Mouse (Mus musculus) heart, adult 18-20 months (tissue): Measurements from ENCODE around the gene Usp48. TPM values are rescaled to one million over a fixed set of nuclear protein-coding genes. Genes with fewer than 3 reads are reported as not detected.

Source experiments
- DNase-seq, 2 experiments: peaks; one replicate each; pipeline ENCODE4 v3.0.0; 2021 to 2022; ENCODE audit warnings: mixed read lengths in 1 of 2
- total RNA-seq, 2 experiments: library from RNA; stranded (reverse); gene quantifications; 2 replicates each; pipeline ENCODE4 v1.2.3; 2021

Usp48 gene
- total RNA-seq, 2 experiments from 2014 or later = 25.4 to 35.2 TPM

DNA sequence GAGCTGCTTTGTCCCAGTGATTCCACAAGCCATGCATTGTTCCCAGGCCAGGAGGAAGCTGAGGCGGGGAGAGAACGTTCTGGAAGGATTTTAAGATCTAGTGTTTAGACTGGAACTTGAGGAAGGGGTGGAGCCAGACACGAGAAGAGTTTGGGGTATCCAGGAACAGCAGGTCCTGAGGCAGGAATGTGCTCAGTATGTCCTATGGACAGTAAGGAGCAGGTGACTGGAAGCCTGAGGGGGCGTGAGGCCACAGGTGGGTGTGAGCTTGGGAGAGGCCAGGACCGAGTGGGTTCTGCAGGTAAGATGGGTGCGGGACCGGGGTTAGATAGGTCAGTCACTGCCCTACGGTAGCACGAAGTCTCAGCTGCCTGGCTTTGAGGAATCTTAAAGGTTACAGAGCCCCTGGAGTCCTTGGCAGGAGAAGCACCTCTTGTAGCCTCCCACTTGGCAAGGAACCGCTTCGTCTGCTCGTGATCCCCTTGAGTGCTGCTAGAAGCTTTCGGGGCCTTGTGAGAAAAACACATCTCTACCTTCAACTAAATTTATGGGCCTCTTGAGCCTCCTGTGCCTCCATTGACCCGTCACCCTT is 93.8 kb downstream of the Usp48 start:
- DNase-seq = no peak

DNA sequence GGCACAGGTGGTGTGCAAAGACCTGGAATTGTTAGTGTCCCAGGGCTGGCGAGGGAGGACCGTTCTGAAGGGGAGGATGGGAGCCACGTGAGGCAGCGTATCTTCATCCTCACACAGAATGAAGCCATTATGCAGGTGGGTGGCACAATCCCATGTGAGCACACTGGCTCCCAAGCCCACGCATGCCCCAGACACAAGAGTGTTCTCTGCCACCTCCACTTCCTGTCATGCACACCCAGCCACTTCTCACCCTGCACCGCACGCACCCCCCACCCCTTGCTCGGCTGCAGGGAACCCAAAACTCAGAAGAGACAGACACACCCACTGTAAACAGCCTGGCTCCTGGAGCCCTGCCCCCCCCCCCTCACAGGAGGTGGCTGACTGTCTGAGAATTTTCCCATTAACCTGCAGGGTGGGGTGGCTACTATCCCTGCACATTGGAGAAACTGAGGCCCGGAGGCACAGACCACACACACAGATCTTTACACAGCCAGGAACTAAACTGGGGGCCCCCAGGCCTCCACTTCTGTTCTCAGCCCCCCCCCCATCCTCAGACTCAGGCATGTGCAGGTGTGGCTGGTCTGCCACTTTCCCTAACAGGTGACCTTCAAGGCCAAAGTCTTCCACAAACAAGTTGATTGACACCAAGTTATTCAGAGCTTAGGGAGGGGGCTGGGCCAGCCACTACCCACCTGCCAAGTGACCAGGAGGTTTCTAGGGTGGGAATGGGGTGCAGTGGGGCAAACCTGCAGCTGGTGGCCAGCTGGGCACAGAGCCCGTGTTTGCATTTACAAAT is 98.8 kb downstream of the Usp48 start:
- DNase-seq = no peak

DNA sequence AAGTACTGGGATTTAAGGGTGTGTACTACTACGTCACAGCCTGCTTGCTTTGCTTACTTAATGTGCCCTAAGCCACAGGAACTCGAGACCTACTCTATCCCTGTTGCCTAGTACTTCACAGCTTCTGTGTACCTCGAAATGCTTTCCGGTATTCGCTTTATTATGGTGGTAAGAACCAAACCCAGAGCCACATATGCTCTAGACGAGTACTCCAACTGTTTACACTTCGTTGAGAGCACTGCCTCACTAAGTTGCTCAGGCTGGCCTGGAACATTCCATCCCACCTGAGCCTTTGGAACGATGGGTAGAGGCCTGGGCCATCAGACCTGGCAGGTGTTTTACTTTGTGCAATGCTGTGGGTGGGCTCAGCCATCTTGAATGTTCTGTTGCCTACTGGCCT is 101.7 kb downstream of the Usp48 start:
- DNase-seq = no peak

DNA sequence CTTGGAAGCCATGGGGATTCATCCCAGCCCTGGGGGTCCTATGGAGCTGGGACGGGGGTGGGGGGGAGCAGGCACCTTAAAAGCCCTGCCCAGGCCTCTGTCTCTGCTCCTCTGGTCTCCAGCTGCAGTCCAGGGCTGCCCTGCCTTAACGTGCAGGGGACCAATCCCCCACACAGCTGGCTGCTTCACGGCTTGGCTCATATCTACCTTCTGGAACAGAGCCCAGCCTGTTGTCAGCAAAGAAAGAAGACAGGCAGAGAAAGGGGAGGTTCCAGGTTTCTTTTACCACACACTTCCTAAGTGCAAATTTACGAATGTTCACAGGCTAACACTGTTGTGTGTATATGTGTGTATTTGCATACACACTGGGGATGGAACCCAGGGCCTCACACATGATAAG is 102.3 kb downstream of the Usp48 start:
- DNase-seq = peak in 1 of 2 experiments; percentile 27

DNA sequence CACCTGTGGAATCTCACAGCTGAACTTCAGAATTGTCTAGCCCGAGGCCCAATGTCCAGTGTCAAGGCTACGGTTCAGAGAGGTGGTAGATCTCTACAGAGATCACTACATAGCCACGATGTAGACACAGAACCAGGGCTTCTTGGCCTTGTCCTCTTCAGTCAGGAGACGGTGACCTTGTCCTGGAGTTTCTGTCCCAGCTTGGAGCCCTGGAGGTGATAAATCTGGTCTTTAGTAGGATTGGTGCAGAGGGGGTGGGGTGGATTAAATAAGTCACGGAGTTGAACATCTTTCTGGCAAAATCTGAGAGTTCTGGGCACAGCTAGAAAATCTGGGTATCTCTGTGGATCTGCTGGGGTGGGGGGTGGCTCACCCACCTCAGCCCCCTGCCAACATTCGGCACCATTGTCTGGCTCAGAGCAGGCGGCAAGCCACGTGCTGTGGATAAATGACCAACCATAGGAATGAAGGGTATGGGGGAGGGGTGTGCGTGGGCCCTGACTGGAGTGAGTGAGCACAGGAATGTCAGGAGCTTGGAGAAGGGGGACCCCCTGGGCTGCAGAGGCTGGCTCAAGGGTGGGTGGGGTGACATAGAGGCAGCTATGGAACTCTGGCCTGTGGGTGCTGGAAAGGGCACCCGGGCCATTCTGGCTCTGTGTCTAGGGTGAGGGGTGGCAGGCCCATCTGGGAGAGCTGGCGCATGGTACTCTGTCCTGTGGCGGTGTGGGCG is 103.8 kb downstream of the Usp48 start:
- no peak for DNase-seq

DNA sequence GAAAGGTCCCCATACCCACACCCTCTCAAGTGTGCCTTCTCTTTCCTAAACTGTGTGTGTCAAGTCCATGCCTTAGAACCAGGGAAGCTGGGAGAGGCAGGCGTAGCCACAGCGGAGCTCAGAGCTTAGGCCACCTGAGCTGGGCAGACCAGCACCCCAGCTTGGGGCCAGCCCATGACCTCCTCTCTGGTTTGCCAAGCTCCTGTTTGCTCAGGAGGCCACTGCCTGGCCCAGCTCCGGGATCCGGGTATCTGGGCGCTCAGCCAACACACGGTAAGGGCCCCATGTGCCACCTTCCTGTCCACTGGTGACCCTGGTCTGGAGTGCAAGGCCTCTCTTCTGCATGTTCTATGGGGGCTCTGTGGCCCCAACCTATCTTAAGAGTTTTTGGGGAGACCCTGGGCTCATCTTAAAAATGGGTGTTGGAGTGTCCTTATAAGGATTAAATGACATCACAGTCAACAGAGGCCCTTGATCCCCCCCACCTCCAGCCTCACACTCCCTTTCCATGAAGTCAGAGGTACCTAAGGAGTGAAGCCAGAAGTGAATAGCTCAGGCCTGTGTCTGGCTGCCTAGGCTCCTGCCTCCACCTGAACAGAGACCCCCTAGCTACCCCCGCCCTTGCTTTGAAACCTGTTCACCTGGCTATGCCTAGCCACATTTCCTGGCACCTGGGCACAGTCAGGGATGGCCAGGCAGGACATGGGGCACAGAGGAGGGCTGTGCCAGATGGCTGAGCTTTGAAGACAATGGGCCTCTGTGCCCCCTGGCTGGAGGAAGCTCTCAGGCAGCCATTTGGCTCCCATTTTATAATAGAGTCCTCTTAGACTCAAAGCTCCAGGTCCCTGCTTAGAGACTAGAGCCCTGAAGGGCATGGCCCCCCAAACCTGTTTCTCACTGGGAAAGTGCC is 104.8 kb downstream of the Usp48 start:
- DNase-seq = no peak

DNA sequence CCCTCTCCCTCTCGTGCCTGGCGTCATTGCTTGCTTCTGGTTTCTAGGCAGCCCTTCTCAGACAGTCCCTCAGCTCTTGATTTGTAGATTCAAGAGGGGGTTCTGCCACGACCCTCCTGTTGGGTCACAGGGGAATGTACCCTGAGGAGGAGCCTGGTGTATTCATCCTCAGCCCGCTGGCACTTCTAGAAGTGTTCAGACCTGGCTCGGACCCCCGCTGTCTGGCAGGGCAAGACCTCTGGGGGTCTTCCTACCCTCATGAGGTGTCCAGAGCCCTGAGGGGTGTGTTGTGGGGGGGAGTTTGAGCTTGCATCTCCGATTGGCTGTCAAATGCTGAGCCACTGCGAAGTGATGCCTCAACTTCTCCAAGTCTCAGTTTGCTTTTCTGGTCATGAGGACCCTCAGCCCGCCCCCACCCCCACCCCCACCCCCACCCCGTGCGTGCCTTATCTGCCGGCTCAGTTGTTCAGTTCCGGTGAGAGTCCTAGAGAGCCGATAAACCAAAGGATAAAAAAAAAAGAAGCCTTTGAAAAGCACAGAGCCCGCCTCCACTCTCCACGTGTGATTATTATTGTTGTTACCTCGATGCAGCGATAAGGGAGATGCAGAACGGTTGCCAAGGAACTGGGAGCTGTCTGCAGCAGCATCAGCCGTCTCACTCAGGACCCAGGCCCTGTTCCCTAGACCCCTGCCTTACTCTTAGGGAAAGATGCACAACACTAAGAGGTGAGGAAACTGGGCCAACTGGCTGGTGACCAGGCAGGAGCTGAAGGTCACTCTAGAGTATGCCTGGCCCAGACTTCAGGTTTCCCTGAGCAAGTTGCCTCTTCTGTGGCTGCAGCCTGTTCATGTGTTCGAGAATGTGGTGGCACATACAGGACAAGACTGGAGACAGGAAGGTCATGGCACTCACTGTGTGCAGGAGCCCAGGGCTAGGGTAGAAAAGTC is 106.0 kb downstream of the Usp48 start:
- DNase-seq = no peak

DNA sequence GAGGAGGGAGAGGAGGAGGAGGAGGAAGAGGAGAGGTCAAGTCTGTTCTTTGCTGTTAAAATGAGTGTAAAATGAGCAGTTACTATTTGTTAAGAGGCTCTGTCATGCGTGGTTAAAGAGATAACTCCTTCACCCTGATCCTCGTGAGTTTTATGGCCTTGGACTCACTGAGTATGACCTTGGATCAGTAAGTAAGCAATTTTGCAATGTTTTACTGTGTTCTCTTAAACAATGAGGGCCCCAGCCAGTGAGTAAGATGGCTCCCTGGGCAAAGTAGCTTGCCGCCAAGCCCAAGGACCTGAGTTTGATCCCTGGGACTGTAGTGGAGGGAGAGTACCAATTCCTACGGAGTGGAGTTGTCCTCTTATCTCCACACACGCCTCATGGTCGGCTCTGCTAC is 107.4 kb downstream of the Usp48 start:
- DNase-seq = no peak

DNA sequence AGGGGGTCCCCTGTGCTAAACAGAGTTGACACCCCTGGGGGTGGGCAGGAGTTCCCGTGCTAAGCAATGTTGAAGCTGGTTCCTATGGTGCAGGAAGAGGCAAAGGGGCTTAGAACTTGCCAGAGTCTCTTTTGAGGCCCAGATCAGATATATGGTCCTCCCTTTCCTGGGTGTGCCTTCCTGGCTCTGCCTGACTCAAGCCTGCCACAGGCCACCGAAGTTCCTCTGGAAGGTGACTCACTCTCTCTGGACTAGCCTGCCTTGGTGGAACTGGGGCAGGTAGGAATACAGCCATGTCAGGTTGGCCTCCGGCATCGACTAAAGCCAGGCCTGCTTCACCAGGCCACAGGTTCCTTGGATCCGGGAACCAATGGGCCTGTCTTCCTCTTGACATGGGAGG is 109.5 kb downstream of the Usp48 start:
- no peak for DNase-seq

DNA sequence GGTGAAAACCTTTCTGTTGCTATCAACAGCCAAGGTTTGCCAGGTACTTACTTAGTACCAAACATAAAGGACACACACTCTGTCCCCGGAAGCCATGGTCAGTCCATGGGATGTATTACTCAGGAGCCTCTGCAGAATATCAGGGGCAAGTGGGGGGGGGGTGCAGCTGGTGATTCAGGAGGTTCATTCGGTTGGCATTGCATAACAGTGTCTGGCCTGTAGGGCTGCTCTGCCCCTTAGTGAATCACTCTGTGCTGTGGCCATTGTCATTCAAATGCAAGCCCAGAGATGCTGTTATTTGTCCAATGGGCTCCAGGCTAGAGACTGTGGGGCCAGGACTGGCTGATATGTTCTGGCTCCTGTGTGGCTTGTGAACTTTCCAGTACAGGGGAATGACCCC is 111.0 kb downstream of the Usp48 start:
- no peak for DNase-seq

DNA sequence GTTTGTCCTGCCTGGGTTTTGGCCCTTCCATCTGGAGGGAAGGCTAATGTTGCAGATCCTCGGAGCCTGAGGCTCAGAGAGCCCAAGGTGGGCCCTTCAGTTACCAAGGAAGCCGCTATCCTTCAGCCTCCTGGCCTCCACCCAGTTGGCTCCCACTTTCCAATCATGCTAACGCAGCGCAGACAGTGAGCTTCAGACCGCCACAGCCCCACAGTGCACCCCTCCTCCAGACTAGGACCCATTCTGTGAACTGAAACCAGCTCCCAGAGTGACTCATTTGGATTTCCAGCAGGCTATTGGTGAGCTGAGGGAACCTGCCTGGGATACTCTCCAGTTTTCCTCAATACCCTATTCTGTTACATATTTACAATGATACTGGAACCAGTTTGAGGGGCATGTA is 111.8 kb downstream of the Usp48 start:
- DNase-seq = no peak

DNA sequence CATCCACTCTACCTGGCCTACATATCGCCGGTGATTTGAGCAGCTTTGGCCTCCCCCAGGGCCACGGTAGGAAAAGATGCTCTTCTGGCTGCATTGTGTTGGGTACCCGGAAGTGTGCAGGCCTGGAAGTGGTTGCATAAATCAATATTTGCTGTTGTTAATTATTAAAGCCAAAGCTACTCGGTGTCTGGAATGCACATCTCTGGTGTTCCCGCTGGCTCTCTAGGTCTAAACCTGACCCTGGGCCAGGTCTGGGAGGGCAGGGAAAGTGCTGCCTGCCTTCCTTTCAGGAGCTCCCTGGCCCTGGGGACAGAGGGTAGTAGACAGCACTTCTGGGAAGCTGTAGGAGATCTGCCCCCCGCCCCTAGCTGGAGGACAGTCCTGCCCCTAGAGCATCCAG is 113.0 kb downstream of the Usp48 start:
- no peak for DNase-seq

DNA sequence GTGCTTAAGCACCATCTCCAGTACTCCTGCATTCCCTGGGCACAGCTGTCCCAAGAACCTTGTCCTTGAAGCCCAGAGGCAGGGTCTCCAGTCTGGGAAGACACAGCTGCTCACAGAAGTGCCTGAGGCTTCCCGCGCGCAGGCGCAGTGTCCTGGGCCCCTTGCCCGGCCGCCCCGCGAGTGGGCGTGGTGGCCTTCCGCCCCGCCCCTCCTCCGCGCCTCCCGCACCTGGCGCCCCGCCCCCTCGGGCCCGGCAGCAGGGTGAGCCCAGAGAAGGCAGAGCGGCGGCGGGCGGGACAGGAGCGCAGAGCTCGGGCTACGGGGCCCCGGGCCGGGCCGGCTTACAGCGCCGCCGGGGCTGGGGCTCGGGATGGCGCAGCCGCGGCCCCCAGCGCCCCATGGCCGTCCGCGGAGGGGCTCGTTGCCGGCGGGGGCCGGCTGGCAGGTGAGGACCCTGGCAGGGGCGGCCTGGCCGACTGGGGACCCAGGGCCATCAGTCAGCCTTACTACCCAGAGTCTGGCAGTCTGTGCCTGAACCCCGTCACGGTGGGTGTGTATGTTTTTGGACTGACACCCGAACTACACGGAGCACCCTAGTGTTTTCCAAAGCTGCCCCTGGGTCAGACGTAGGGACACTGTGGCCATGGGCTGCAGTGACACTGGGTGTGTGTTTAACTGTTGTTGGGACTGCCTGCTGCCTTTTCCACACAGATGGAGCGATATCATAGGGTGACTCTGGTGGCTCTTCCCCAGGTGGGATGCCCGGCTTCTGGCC is 113.8 kb downstream of the Usp48 start:
- peak; percentile 84 to 86 for DNase-seq

Other genes starting within 250 kb of the Usp48 start
- gene Cdc42, start 236.0 kb upstream of the Usp48 start, total RNA-seq = 100 to 1,000 TPM; 143 to 147 TPM
- gene Cela3a, start 184.0 kb upstream of the Usp48 start, total RNA-seq = not detected
- gene Cela3b, start 163.2 kb upstream of the Usp48 start, total RNA-seq = not detected
- gene 1700013G24Rik, start 140.5 kb upstream of the Usp48 start, total RNA-seq = not detected
- 100 to 1,000 TPM; 153 to 170 TPM for gene Hspg2, start 125.0 kb upstream of the Usp48 start, total RNA-seq
- gene Ldlrad2, start 19.2 kb upstream of the Usp48 start, total RNA-seq = not detected
- 10 to 100 TPM; 14.2 to 14.8 TPM for gene Rap1gap, start 71.0 kb downstream of the Usp48 start, total RNA-seq
- 10 to 100 TPM; 55.4 to 56.0 TPM for gene Alpl, start 202.6 kb downstream of the Usp48 start, total RNA-seq